Mouse (Mus musculus): Measurements from ENCODE around the gene Gm26965.

- TF ChIP-seq CTCF (IDR thresholded peaks at IDR 0.05; ENCODE audit: control insufficient read depth, insufficient read depth, low read length), result no peak
- no peak for TF ChIP-seq POLR2A (IDR thresholded peaks at IDR 0.05; ENCODE audit: borderline replicate concordance, control insufficient read depth, low read depth, low read length)
Measured at GRCm38 (mm10) chr13:67500908-67501307, 25.0 kb downstream of the Gm26965 start.
